Comparison of ENCODE assay signal across 10 mouse cellular contexts in genomic region chr5:147910807-147911509, GRCm38 (mm10). TPM values are rescaled to one million over a fixed set of nuclear protein-coding genes. Genes with fewer than 3 reads are reported as not detected.
A peak's percentile ranks its signal among the peaks of the same experiment; 100 is the strongest.
DNase-seq lines count a peak whose midpoint lies in the region; ATAC-seq and TF ChIP-seq lines count a peak whose summit lies in the region.
"Had no signal": no experiment of that assay in that cellular context is flagged by ENCODE, and none has a peak within 500 bp of the region (broad histone marks: within the 10 kb centered on the region; RNA-seq: fewer than 3 reads in every experiment).

No protein-coding gene starts in this region.

- DNase-seq in adrenal gland, postnatal 10 days: peak; percentile 17
- no peak for DNase-seq in adrenal gland, adult 18-20 months (ENCODE audit: low spot score in 2 of 2)
- DNase-seq in left cerebral cortex, adult 2 months (ENCODE audit: extremely low spot score in 1 of 2, low spot score in 2 of 2): no peak
- no peak for DNase-seq in left cerebral cortex, adult 9 months (ENCODE audit: low spot score in 2 of 2)
- no peak for DNase-seq in embryo, embryonic 9.5 days (ENCODE audit: extremely low spot score)
- DNase-seq in adrenal gland, adult 2 months: no peak

- H3K27me3 ChIP-seq in E14TG2a.4 (ENCODE audit: insufficient read depth, low read length): no peaks in the 10 kb centered on the region; the same call in 1 of the 2 replicates
- H3K27me3 ChIP-seq in intestine, embryonic 16.5 days (replicated peaks; ENCODE audit: control insufficient read depth, insufficient read depth, low read length): no peaks in the 10 kb centered on the region
- H3K27me3 ChIP-seq: heart, embryonic 13.5 days had no signal

- no peak overlapping the region for H3K4me3 ChIP-seq in left cerebral cortex, adult 2 months
- H3K4me3 ChIP-seq in E14TG2a.4 (replicated peaks; ENCODE audit: low read length): no peak overlapping the region
- H3K4me3 ChIP-seq in intestine, embryonic 16.5 days (ENCODE audit: low read length): no peak overlapping the region
- H3K4me3 ChIP-seq: heart, embryonic 13.5 days had no signal

- WGBS in intestine, embryonic 16.5 days: 65% methylated on average over 12 of the region's 12 CpGs

- no peak overlapping the region for H3K9ac ChIP-seq in intestine, embryonic 16.5 days (ENCODE audit: low read depth, low read length)
- H3K9ac ChIP-seq: heart, embryonic 13.5 days had no signal

- H3K36me3 ChIP-seq in E14TG2a.4 (ENCODE audit: insufficient read depth, low read length): no peaks in the 10 kb centered on the region
- no peaks in the 10 kb centered on the region for H3K36me3 ChIP-seq in intestine, embryonic 16.5 days (ENCODE audit: control insufficient read depth, insufficient read depth, low read length)
- H3K36me3 ChIP-seq: heart, embryonic 13.5 days had no signal

- peaks cover 35% of the 10 kb centered on the region for H3K4me1 ChIP-seq in E14TG2a.4 (replicated peaks; ENCODE audit: low read depth, low read length)
- peaks cover 10% of the 10 kb centered on the region; the same call in 1 of the 2 replicates for H3K4me1 ChIP-seq in intestine, embryonic 16.5 days (ENCODE audit: control insufficient read depth, insufficient read depth, low read length)

- intact Hi-C loops in left cerebral cortex, adult 2 months (cut with DNase I): no loop called here

- peaks cover 17% of the 10 kb centered on the region for H3K9me3 ChIP-seq in E14TG2a.4 (ENCODE audit: low read length)
- no peaks in the 10 kb centered on the region for H3K9me3 ChIP-seq in intestine, embryonic 16.5 days (ENCODE audit: control insufficient read depth, low read length)

- no peak overlapping the region for H3K4me2 ChIP-seq in intestine, embryonic 16.5 days (ENCODE audit: low read depth, low read length)
- H3K4me2 ChIP-seq: heart, embryonic 13.5 days had no signal

- TF ChIP-seq CTCF in left cerebral cortex, adult 2 months (IDR thresholded peaks at IDR 0.05): peak; percentile 15; the same call in 1 of the 2 replicates
- peak; percentile 87 for TF ChIP-seq CTCF in E14TG2a.4 (conservative IDR thresholded peaks at IDR 0.05; ENCODE audit: low read length)

- peak; percentile 68 for ATAC-seq in intestine, embryonic 16.5 days
- ATAC-seq: midbrain, embryonic 16.5 days had no signal

- H3K27ac ChIP-seq in left cerebral cortex, adult 2 months: no peak overlapping the region
- H3K27ac ChIP-seq in intestine, embryonic 16.5 days (ENCODE audit: low read length): peak overlapping the region; percentile 9; the same call in 1 of the 2 replicates
- H3K27ac ChIP-seq: heart, embryonic 13.5 days had no signal

RNA-seq across cellular contexts. Expression of gene Slc46a3, which starts 16.3 kb away (rescaled TPM):
- total RNA-seq in adrenal gland, postnatal 10 days (2021): 1 to 10 TPM; 6.8 to 8.4 TPM
- 10 to 100 TPM; 10.3 to 13.0 TPM for total RNA-seq in adrenal gland, adult 18-20 months (2021)
- total RNA-seq in left cerebral cortex, adult 2 months (2021): 1 to 10 TPM; 5.5 to 8.8 TPM
- 21.4 and 39.8 TPM in 2 replicates for polyA plus RNA-seq in intestine, embryonic 16.5 days (2015; fragmentation: Nextera tagmentation; extraction: Ambion mirVana)
- 10 to 100 TPM; 17.1 to 19.8 TPM for total RNA-seq in adrenal gland, adult 2 months (2021)
- 49.2 and 55.1 TPM in 2 replicates for polyA plus RNA-seq in adrenal gland, adult 2 months (2012; rRNA removed)

RNA-seq across cellular contexts. Expression of gene Mtus2, which starts 46.2 kb away (rescaled TPM):
- 1 to 10 TPM; 2.6 to 3.4 TPM for total RNA-seq in adrenal gland, postnatal 10 days (2021)
- total RNA-seq in adrenal gland, adult 18-20 months (2021): 1 to 10 TPM; 2.5 to 2.7 TPM
- 10 to 100 TPM; 38.4 to 42.0 TPM for total RNA-seq in left cerebral cortex, adult 2 months (2021)
- polyA plus RNA-seq in intestine, embryonic 16.5 days (2015; fragmentation: Nextera tagmentation; extraction: Ambion mirVana): 20.4 and 21.6 TPM in 2 replicates
- 1 to 10 TPM; 2.7 to 3.6 TPM for total RNA-seq in adrenal gland, adult 2 months (2021)
- polyA plus RNA-seq in adrenal gland, adult 2 months (2012; rRNA removed): 5.9 and 7.7 TPM in 2 replicates

RNA-seq across cellular contexts. Expression of gene Pomp, which starts 50.7 kb away (rescaled TPM):
- 100 to 1,000 TPM; 150 to 160 TPM for total RNA-seq in adrenal gland, postnatal 10 days (2021)
- total RNA-seq in adrenal gland, adult 18-20 months (2021): 100 to 1,000 TPM; 159 to 222 TPM
- 100 to 1,000 TPM; 186 to 206 TPM for total RNA-seq in left cerebral cortex, adult 2 months (2021)
- polyA plus RNA-seq in intestine, embryonic 16.5 days (2015; fragmentation: Nextera tagmentation; extraction: Ambion mirVana): 394 and 410 TPM in 2 replicates
- total RNA-seq in adrenal gland, adult 2 months (2021): 100 to 1,000 TPM; 187 to 199 TPM
- polyA plus RNA-seq in adrenal gland, adult 2 months (2012; rRNA removed): 12.2 and 21.1 TPM in 2 replicates

Comparison
In these comparisons a context has a peak if more than half of its experiments do, and no peak if none do; other contexts are left out.
1. RNA of gene Mtus2, which starts 46.2 kb away (total RNA-seq): 38.4 to 42.0 TPM in left cerebral cortex, adult 2 months; 2.7 to 3.6 TPM in adrenal gland, adult 2 months, 2.6 to 3.4 TPM in adrenal gland, postnatal 10 days and 2.5 to 2.7 TPM in adrenal gland, adult 18-20 months; every median in the first group is over 4 times any median in the second.